Mouse (Mus musculus): ENCODE data around the gene Zfp367.

DNA sequence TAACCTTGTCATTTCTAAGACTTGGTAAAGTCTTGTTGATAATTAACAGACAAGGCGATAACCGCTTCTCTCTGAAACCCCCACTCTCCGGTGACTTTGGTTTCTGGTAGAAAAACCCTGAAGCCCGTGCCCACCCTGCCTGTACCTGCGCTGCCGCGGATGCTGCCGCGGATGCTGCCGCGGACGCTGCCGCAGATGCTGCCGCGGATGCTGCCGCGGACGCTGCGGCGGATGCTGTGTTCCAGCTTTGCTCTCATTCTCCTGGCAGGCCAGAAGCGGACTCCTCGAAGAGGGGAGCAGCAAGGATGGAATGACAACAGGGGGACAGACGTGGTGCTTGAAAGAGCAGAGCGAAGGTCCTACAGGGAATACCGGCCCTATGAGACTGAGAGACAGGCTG is 16.7 kb upstream of the Zfp367 start:
- TF ChIP-seq CTCF (IDR thresholded peaks at IDR 0.05; ENCODE audit: borderline replicate concordance, insufficient read depth, low read length), result no peak
- no peak for TF ChIP-seq POLR2A (IDR thresholded peaks at IDR 0.05; ENCODE audit: low read depth, low read length)
